Mouse (Mus musculus) brain, embryonic 14.5 days (tissue): Measurements from ENCODE around the gene Hfe2.

Experiments used
- CTCF ChIP-seq: fragments of 200-500 bp; IDR thresholded peaks from 2 replicates; pipeline ENCODE4 v1.5.1; 2012; ENCODE audit warnings: inconsistent platforms, mild to moderate bottlenecking, moderate library complexity, borderline replicate concordance; ENCODE audit not compliant: insufficient read depth, insufficient read length; ENCODE audit errors: extremely low read depth
- POLR2A ChIP-seq: fragments of 200-500 bp; IDR thresholded peaks from 2 replicates; pipeline ENCODE4 v1.6.1; 2012; ENCODE audit warnings: mild to moderate bottlenecking, inconsistent platforms, borderline replicate concordance; ENCODE audit not compliant: poor library complexity, insufficient read depth, insufficient read length, severe bottlenecking; ENCODE audit errors: extremely low read depth

DNA sequence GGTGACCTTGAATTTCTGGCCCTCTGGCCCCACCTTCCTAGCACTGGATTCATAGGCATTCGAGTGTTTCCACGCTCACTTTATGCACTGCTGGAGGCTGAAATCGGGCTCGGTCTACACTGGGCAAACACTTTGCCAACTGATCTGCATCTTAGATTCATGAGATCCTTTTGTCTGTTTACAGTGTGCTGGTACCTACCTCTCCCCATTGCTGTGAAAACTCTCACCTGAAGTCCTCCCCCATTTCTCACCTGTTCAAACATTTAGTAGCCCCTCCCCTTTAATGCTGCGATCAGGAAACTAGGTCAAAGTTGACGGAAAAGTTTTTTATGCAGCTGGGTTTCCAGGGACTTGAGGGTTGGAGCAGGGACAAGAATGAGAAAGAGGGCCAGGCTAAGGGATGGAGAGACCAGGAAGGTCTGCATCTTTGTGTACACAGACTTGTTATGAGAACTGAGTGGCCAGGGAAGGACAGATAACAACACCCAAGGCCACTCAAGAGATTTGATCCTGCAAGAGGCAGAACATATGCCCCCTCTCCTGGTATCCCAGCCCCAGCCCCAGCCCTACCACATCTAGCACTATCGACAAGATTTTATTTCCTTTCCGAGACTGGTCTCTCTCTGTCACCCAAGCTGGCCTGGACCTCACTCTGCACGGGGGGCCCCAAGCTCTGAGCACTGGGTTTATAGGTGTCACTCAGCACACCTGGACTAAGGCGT lies 39.1 kb downstream of the Hfe2 start:
- TF ChIP-seq POLR2A, result no peak
- no peak for TF ChIP-seq CTCF
